Mouse (Mus musculus): ENCODE measurements at regions not wholly inside any gene's neighbourhood (a gene's known extent, or its start where the extent isn't known, plus 50 kb on each side); places are given as distances from the start of the nearest gene placed in this dataset.

GRCm38 (mm10) chr7:70669065-70669464, 302.5 kb upstream of the Nr2f2 start:
- no peak for TF ChIP-seq CTCF (conservative IDR thresholded peaks at IDR 0.05; ENCODE audit: low read length)
- TF ChIP-seq NANOG (IDR thresholded peaks at IDR 0.05; ENCODE audit: borderline replicate concordance, low read length): no peak

Measured in E14TG2a.4 (cell line).